Mouse (Mus musculus) stomach, postnatal 0 days (tissue): ENCODE results near the gene Shkbp1.

Experiments used
- CTCF ChIP-seq: IDR thresholded peaks from 2 replicates; pipeline ENCODE4 v1.5.1; 2016; ENCODE audit warnings: antibody characterized with exemption, low read depth, mild to moderate bottlenecking, moderate library complexity
- EP300 ChIP-seq: optimal IDR thresholded peaks from 2 replicates; pipeline ENCODE3; 2016; ENCODE audit warnings: antibody characterized with exemption

DNA sequence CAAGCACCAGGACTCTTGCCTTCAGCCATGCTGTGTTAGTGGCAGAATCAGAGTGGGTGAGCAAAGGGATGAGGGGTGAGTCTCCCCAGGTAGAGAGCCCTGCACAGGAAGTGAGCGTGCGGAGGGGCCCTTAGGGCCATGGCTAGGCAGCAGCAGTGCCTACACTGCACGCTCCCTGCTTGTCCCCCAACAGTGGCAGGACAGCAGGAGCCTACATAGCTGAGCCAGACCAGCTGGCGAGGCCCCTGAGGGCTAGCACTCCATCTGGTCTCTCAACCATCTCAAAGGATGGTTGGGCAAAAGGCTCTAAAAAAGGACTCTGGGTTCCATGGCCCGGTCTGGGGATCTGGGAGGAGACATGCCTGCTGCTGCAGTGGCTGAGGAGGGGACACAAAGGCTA lies 28.3 kb upstream of the Shkbp1 start:
- no peak for TF ChIP-seq CTCF
- TF ChIP-seq EP300: no peak
